Mouse (Mus musculus): ENCODE data around the gene Zfp651.

DNA sequence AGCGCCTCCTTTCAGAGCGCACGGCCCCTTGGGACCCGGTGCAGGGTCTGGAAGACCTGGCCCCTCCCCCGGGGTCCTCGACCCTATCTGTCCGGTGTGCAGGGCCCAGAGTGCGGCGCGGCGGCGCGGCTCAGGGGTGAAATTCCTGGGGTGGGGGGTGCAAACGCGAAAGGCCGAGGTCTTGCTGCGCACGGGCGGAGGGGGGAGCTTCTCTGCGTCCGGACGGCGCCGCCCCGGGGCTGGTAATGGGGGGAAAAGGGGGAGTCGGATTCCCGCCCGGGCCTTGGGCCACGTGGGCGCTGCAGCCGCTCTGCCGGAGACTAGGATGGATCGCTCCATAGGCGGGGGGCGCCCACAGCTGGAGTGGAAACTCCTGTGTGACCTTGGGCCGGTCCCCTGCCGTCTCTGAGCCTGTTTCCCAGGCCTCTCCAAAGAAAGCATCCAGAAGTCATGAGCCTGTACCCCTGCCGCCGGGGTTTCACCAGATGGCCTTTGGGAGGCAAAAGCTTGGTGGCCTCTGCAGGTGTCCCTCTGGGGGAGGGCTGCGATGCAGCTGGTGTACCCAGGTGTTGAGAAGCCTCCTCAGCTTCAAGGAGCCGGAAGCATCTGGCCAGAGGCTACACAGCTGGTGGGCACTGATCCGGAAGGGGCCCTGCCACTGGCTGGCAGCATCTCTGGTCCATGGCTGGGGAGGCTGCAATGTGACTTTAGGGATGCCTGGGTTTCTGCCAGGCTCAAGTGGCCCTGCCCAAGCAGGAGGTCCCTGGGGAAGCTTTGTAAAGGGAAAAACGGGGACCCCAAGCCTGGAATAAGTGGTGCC, 1.4 kb downstream of the Zfp651 start:
- TF ChIP-seq CTCF (IDR thresholded peaks at IDR 0.05; ENCODE audit: low read depth, low read length) = no peak
- no peak for TF ChIP-seq POLR2A (IDR thresholded peaks at IDR 0.05; ENCODE audit: borderline replicate concordance, low read depth, low read length)

Data from bone marrow macrophage, adult 2 months (primary cell).